Mouse (Mus musculus) layer of hippocampus, postnatal 14 days (tissue): Measurements from ENCODE around the gene Gpt2. TPM values are rescaled to one million over a fixed set of nuclear protein-coding genes. Genes with fewer than 3 reads are reported as not detected.

Experiments
- DNase-seq, 2 experiments: peaks; one replicate each; pipeline ENCODE4 v3.0.0; 2021 to 2022; ENCODE audit warnings: low spot score in 2 of 2, mixed read lengths in 1 of 2
- total RNA-seq, 2 experiments: library from RNA; stranded (reverse); gene quantifications; 2 replicates each; pipeline ENCODE4 v1.2.3; 2021

Gpt2 gene
- total RNA-seq, 2 experiments from 2014 or later = 80.5 to 82.4 TPM

- DNase-seq = no peak
Observed at GRCm38 (mm10) chr8:85524086-85524485, 31.7 kb downstream of the Gpt2 start.

GRCm38 (mm10) chr8:85526105-85526504 lies 33.7 kb downstream of the Gpt2 start:
- DNase-seq = peak; percentile 59 to 65

DNA sequence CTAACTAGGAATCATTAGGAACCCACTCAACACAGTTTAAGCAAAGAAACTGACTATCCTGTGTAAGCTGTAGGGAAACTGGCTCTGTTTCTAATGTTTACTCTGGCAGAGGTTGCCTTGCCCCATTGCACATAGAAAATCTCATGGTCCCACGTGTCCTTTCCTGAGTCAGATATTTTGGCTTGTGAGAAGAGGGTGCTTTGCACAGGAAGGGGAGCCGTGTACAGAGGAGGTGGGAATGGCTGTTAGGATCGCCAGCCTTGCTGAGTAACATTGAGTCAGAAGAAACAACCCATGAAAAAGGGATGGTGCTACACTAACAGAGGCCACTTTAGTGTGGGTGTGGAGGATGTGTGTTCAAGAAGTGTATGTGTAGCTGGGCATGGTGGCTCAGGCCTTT lies 36.6 kb downstream of the Gpt2 start:
- DNase-seq = no peak

GRCm38 (mm10) chr8:85530717-85531116 lies 38.3 kb downstream of the Gpt2 start:
- DNase-seq = no peak

GRCm38 (mm10) chr8:85531471-85531870 lies 39.1 kb downstream of the Gpt2 start:
- DNase-seq = no peak

- DNase-seq = no peak
Observed at GRCm38 (mm10) chr8:85532843-85533242, 40.5 kb downstream of the Gpt2 start.

- DNase-seq = no peak
Observed at GRCm38 (mm10) chr8:85533434-85533833, 41.1 kb downstream of the Gpt2 start.

DNA sequence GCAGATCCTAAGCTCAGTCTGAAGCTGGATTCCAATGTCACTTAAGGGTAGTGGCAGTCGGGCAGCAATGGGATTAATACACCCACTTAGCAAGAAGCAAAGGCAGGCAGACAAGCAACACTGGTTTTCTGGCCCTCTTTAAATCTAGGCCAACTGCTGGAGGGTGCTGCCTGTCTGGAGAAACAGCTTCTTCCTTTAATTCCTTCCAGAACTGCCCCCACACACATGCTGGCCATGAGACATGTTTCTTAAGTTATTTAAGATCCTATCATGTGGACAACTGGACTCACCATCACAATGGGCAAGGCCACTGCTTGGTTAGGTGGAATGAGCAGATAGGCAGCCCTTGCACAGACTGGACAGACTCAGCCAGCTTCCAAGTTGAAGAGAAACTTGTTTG lies 41.8 kb downstream of the Gpt2 start:
- no peak for DNase-seq

DNA sequence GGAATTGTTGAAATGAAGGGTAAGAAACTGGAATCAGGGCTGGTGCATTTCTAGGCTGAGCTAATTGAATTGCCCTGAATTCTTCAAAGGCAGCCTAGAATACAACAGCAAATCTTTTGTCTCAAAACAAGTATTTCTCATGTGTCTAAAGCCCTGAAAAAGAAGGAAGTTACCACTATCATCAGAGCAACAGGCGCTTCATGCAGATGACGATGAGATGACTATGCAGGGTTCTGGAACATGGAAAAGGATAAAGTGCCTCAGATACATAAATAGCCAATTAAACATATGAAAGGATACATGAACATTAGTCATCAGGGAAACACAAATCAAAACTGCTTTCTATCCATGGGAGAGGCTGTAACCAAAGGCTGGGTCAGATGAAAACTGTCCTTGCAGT lies 44.0 kb downstream of the Gpt2 start:
- DNase-seq = no peak

DNA sequence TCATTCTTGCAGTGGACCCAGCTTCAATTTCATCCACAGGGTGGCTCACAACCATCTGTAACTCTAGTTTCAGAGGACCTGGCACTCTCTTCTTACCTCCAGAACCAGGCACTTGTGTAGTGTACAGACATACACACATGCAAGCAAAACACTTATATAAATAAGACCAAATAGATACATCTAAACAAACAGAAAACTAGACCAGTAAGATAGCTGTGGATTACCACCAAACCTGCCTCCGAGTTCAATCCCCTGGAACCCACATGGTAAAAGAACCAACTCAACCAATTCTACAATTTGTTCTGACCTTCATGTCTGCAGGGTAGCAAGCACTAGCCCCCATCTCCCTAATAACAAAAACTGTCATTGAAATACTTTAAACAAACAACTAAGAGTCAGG lies 59.6 kb downstream of the Gpt2 start:
- no peak for DNase-seq

GRCm38 (mm10) chr8:85554391-85555180 lies 62.2 kb downstream of the Gpt2 start:
- peak in 1 of 2 experiments; percentile 28 for DNase-seq

DNA sequence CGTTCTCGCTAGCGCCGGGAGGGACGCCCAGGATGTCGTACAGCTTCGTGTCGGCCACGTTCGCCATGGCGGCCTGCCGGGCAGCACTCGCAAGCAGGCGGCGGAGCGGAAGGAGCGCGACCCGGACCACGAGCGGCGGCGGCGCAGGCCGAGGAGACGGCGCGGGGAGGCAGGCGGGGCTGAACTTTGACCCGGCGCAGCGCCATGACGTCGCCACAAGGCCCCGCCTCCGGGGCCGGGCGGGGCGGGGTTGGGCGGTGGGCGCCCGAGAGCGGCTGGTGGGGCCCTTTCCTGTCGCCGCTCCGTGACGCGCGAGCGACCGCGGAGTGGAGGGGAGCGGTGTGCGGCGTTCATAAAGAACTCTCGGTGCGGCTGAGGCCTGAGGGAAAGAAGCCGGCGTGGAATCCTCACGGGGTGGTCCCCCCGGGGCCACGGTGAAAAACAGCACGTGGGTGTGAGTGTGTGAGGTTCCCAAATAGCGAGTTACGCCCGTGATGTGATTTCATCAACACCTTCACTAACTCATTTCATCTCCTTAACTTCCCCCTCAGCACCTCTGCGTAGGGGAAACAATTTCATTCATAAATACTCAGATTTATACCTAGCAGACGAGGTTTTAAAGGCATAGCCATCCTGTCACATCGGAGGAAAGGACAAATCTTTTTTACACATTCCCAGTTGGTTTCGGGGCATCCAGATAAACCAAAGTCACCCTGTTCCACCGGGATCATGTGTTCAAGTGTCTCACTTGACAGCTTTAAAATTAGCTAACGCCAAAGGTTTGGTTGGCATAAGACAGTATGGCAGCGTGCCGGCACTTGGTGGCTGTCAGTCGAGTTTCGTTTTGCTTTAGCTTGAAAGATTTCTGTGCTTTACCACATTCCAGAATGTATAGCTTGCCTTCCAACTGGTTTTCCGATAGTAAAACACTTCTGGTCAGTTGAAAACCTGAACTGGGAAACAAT lies 63.1 kb downstream of the Gpt2 start, which contains the start of gene Dnaja2:
Gene Dnaja2 (minus strand): TSS at position 164 of the 965 bp plus-strand sequence.
- DNase-seq = peak; percentile 89 to 90

GRCm38 (mm10) chr8:85556986-85557600 lies 64.7 kb downstream of the Gpt2 start:
- no peak for DNase-seq

DNA sequence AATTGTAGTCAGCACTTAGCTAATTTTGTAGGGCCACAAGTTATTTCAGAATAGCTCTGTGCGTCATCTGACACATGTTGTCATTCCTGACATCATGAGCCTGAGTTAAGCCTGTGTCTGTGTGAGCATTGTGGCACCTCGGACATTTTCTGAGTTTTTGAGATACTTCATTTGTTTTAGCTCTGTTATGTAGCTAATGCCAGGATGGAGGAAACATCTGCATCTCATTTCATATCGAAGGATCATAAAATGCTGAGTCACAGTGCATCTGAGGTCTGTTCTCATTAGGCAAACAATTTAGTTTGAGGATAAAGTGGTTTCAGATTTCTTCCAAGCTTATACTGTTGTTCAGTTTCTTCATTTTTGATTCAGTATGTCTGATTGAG lies 65.2 kb downstream of the Gpt2 start:
- DNase-seq = no peak

- no peak for DNase-seq
Observed at GRCm38 (mm10) chr8:85559201-85559600, 66.8 kb downstream of the Gpt2 start.

GRCm38 (mm10) chr8:85559966-85560365 lies 67.6 kb downstream of the Gpt2 start:
- DNase-seq = no peak

GRCm38 (mm10) chr8:85563336-85563735 lies 71.0 kb downstream of the Gpt2 start:
- no peak for DNase-seq

DNA sequence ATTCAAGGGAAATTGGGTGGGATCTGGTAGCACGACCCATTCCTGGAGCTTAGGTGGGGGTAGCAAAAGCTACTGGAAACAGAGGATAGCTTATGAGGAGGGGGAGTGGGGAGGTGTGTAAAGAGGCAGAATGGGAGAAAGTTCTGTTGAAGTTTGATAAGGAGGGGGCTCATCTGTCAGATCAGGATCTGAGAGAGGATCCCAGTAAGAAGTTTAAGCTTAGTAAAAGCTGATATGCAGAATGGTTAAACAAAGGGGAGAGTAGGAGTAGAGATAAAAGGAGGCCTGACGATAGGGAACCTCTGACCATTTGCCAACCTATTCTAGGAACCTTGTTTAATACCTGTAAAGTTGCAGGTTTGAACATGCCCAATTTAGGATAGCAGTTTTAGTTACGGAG lies 72.8 kb downstream of the Gpt2 start:
- no peak for DNase-seq

DNA sequence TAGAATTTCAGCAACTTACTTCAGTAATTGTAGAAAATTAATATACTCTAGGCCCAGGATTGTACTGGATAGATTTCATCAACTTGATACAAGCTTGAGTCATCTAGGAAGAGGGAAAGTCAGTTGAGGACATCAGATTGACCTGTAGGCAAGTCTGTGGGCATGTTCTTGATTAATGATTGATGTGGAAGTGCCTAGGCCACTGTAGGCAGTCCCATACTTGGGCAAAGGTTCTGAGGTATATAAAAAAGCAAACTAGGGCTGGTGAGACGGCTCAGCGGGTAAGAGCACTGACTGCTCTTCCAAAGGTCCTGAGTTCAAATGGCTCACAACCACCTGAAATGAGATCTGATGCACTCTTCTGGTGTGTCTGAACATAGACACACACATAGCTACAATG lies 75.4 kb downstream of the Gpt2 start:
- no peak for DNase-seq

GRCm38 (mm10) chr8:85570466-85570865 lies 78.1 kb downstream of the Gpt2 start:
- DNase-seq = no peak

DNA sequence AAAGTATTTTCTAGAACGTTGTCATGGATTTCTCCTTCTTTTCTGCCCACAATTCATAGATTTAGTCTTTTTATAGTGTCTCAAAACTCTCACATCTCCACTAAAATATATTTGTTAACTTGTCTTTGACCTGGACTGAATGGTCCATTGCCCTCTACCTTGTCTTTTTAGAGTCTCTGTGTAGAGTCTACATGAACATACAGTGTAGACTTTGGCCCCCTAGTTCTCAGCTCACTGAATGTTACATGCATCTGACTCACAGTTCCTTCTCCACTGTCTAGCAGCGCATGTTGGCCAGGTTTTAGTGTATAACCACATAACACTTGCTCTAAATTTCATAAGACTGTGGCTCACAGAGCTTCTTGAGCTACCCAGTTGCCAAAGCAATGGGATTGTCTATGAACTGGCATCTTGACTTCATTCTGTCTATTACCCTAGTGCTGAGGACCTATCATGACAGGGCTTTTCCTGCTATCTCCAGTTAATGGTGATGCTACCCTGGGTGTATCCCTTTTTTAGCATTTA lies 81.7 kb downstream of the Gpt2 start:
- DNase-seq = no peak
